Mouse (Mus musculus) thymus, adult 2 months (tissue): ENCODE data around the gene Zfp61.

Experiments used
- CTCF ChIP-seq: fragments of 200-500 bp; IDR thresholded peaks from 2 replicates; pipeline ENCODE4 v1.5.1; 2012; ENCODE audit warnings: mild to moderate bottlenecking, control low read depth, low read length, moderate library complexity, borderline replicate concordance; ENCODE audit not compliant: control insufficient read depth, poor library complexity, insufficient read depth; ENCODE audit errors: extremely low read depth
- POLR2A ChIP-seq: fragments of 200-500 bp; IDR thresholded peaks from 2 replicates; pipeline ENCODE4 v1.6.1; 2012; ENCODE audit warnings: mild to moderate bottlenecking, low read length, control low read depth, moderate library complexity; ENCODE audit not compliant: control insufficient read depth, poor library complexity, insufficient read depth; ENCODE audit errors: extremely low read depth

DNA sequence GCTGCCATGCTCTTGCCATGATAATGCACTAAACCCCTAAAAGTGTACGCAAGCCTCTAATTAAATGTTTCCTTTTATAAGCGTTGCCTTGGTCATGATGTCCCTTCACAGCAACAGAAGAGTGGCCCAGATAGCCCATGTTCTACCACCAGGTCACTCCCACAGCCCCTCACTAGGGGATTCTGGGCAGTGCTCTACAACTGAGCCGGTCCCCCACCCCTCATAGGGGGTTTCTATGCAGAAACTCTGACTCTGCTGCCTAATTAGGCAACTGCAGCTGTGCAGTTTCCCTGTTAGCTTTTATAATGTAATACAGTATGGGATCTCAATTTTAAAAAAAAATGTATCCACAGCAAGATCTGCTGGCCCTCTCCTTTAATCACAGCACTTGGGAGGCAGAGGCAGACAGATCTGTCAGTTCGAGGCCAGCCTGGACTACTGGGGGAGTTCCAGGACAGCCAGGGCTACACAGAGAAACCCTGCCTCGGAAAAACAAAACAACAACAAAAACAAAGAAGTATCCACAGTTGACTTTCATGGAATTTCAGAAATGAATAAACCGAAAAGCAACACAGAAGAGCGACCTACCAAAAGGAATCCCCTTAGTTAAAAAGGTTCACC, 31.3 kb downstream of the Zfp61 start:
- TF ChIP-seq POLR2A, result no peak
- TF ChIP-seq CTCF, result no peak
